Mouse (Mus musculus) cortical plate, adult 2 months (tissue): ENCODE data around the gene Hes1.

Experiments
- CTCF ChIP-seq: fragments of 200-500 bp; IDR thresholded peaks from 2 replicates; pipeline ENCODE4 v1.5.1; 2011; ENCODE audit warnings: mild to moderate bottlenecking, control low read depth, low read length; ENCODE audit not compliant: insufficient read depth; ENCODE audit errors: extremely low read depth
- POLR2A ChIP-seq: fragments of 200-500 bp; IDR thresholded peaks from 2 replicates; pipeline ENCODE4 v1.6.1; 2011; ENCODE audit warnings: mild to moderate bottlenecking, low read length, control low read depth; ENCODE audit not compliant: insufficient read depth; ENCODE audit errors: extremely low read depth

- TF ChIP-seq CTCF (no peak), POLR2A (no peak)
Observed at GRCm38 (mm10) chr16:30096475-30096874, 32.3 kb downstream of the Hes1 start.
